Mouse (Mus musculus): Measurements from ENCODE around the gene Hagh.

Hagh gene

DNA sequence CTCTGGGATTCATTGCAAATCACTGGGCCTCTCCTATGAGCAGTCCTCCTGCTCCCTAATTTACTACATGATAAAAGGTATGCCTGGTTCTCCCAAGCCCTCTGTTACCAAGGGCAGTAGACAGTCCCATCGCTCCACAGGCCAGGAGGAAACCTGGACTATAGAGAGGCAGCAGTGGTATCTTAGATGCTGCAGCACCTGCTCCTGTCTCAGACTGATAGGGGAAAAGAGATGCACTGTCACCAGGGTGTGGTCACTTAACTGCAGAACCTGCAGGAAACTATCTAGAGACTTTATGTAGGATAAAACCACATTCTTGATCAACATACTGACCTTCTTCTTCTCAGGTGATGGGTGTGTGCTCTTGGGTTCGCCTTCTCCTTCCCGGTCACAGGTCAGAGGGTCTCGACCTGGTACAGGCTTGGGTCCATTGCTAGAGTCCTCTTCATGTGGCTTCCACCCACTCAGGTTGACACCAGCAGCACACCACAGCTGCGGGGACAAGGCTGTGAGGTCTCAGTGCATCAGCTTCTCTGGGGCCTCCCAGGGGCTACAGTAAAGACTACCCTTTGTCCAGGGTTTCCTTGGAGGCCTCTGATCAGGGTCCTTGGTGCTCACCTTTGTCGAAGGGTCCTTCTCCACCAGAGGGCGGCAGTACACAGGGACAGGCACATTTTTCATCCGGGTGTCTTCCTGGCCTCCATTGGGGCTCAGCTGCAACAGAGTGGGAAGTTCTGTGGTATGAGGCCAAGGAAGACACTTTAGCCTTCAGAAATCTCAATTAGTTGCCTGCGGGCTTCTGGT is 62.9 kb downstream of the Hagh start:
- DNase-seq, result peak; percentile 64 to 72

DNA sequence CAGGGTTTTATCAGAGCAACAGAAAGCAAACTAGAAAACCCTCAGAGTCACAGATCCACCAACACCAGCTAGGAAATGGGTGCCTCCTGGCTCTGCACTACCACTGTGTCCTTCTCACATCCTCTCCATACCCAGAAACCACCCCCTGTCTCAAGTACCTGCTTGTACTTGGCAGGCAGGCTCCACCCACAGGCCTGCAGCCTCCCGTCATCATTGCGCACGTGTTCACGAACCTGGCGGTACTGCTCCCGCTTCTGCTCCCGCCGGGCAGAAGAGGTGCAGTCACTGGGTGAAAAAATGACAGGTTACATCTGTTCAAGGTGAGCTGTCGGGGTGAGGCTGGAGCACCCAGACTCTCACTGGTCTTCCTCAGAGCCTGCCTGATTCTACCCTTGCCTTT is 63.8 kb downstream of the Hagh start:
- no peak for DNase-seq

DNA sequence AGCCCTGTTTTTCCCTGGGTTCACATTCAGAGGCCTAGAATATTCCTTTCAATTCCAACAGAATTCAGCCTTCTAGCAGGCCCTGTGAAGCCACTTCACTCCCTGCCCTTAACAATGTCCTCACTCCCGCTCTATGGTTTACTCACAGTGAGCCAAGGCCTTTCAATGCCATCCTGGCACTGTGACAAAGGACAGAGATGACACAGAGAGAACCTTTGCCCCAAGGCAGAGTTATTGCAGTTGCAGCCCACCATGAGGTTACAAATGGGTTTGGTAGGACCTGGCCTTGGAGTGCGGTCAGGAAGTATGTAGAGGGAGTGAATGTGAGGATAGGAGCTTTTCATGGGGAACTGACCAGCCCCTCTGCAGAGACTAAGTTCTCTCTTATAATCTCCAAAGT is 67.6 kb downstream of the Hagh start:
- DNase-seq, result no peak

DNA sequence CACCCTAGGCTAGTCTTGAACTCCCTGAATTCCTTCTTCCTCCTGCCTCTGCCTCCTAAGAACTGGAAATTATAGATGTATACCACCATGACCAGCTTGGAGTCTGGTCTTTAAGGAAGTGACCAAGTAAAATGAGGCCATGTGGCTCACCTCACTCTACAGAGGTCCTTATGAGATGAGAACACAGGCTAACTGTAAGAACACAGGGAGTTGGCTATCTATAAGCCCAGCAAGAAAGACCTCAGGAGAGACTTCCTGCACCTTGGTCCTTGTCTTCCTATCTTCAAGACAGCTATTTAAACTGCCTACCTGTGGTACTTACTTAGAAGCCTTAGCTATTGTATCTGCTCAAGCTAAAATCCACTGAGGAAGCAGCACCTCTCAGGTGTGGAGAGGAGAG is 74.0 kb downstream of the Hagh start:
- no peak for DNase-seq

All from cerebellum, postnatal 10 days (tissue).